Mouse (Mus musculus): ENCODE data around the gene Map3k13. TPM values are rescaled to one million over a fixed set of nuclear protein-coding genes. Genes with fewer than 3 reads are reported as not detected.

Map3k13 gene
- polyA plus RNA-seq, 1 experiment from 2014 or later = 0.50 TPM

- Histone ChIP-seq H3K27me3 (ENCODE audit: control insufficient read depth, insufficient read depth, low read length) (no peaks in the 10 kb centered on the region), H3K4me2 (replicated peaks; ENCODE audit: low read depth) (peak overlapping the region; percentile 38), H3K36me3 (ENCODE audit: control insufficient read depth, insufficient read depth, low read length) (no peaks in the 10 kb centered on the region), H3K4me3 (ENCODE audit: low read depth, low read length) (peak overlapping the region; percentile 18; the same call in 1 of the 2 replicates), H3K9me3 (ENCODE audit: control insufficient read depth, low read length) (no peaks in the 10 kb centered on the region), H3K27ac (replicated peaks) (no peak overlapping the region), H3K4me1 (replicated peaks; ENCODE audit: control insufficient read depth, insufficient read depth) (no peaks in the 10 kb centered on the region), H3K9ac (ENCODE audit: low read length) (no peak overlapping the region)
- WGBS = 52% methylated on average over 11 of the region's 11 CpGs
- DNase-seq (ENCODE audit: low spot score) (no peak), ATAC-seq (ENCODE audit: low FRiP score, low TSS enrichment) (peak; percentile 35)
- TF ChIP-seq CTCF (IDR thresholded peaks at IDR 0.05; ENCODE audit: low read depth) (peak; percentile 91), EP300 (optimal IDR thresholded peaks at IDR 0.05) (no peak)
These were observed 20.9 kb downstream of the Map3k13 start for GRCm38 (mm10) chr16:21814861-21815668.

- no peak overlapping the region for H3K4me2 ChIP-seq (replicated peaks; ENCODE audit: low read depth)
- ATAC-seq (ENCODE audit: low FRiP score, low TSS enrichment) (no peak), DNase-seq (ENCODE audit: low spot score) (no peak)
- no peaks in the 10 kb centered on the region for H3K27me3 ChIP-seq (ENCODE audit: control insufficient read depth, insufficient read depth, low read length)
- 57% methylated on average over 7 of the region's 7 CpGs for WGBS
- no peaks in the 10 kb centered on the region for H3K4me1 ChIP-seq (replicated peaks; ENCODE audit: control insufficient read depth, insufficient read depth)
- H3K9me3 ChIP-seq (ENCODE audit: control insufficient read depth, low read length) = no peaks in the 10 kb centered on the region
- no peaks in the 10 kb centered on the region for H3K36me3 ChIP-seq (ENCODE audit: control insufficient read depth, insufficient read depth, low read length)
- H3K4me3 ChIP-seq (ENCODE audit: low read depth, low read length) = no peak overlapping the region
- no peak overlapping the region for H3K9ac ChIP-seq (ENCODE audit: low read length)
- TF ChIP-seq CTCF (IDR thresholded peaks at IDR 0.05; ENCODE audit: low read depth) (no peak), EP300 (optimal IDR thresholded peaks at IDR 0.05) (no peak)
- no peak overlapping the region for H3K27ac ChIP-seq (replicated peaks)
These were observed 21.5 kb downstream of the Map3k13 start for GRCm38 (mm10) chr16:21815669-21816010.

GRCm38 (mm10) chr16:21818132-21818531, 24.0 kb downstream of the Map3k13 start:
- Histone ChIP-seq H3K36me3 (ENCODE audit: control insufficient read depth, insufficient read depth, low read length) (no peaks in the 10 kb centered on the region), H3K9ac (ENCODE audit: low read length) (no peak overlapping the region), H3K27ac (replicated peaks) (no peak overlapping the region), H3K4me1 (replicated peaks; ENCODE audit: control insufficient read depth, insufficient read depth) (no peaks in the 10 kb centered on the region), H3K9me3 (ENCODE audit: control insufficient read depth, low read length) (no peaks in the 10 kb centered on the region), H3K4me3 (ENCODE audit: low read depth, low read length) (no peak overlapping the region), H3K4me2 (replicated peaks; ENCODE audit: low read depth) (0 out of 2 replicates have a peak overlapping the region, but pooled peaks have one; percentile 4), H3K27me3 (ENCODE audit: control insufficient read depth, insufficient read depth, low read length) (no peaks in the 10 kb centered on the region)
- 26% methylated on average over 9 of the region's 9 CpGs for WGBS
- DNase-seq (ENCODE audit: low spot score) = peak; percentile 83
- no peak for TF ChIP-seq EP300 (optimal IDR thresholded peaks at IDR 0.05)
- no peak for TF ChIP-seq CTCF (IDR thresholded peaks at IDR 0.05; ENCODE audit: low read depth)
- peak; percentile 50; the same call in 1 of the 2 replicates for ATAC-seq (ENCODE audit: low FRiP score, low TSS enrichment)

GRCm38 (mm10) chr16:21818629-21819028, 24.5 kb downstream of the Map3k13 start:
- DNase-seq (ENCODE audit: low spot score) = no peak
- ATAC-seq (ENCODE audit: low FRiP score, low TSS enrichment) = 0 out of 2 replicates have a peak, but pooled peaks have one; percentile 65
- TF ChIP-seq EP300 (optimal IDR thresholded peaks at IDR 0.05) (no peak), CTCF (IDR thresholded peaks at IDR 0.05; ENCODE audit: low read depth) (no peak)
- peak overlapping the region; percentile 14; the same call in 1 of the 2 replicates for H3K4me2 ChIP-seq (replicated peaks; ENCODE audit: low read depth)
- H3K36me3 ChIP-seq (ENCODE audit: control insufficient read depth, insufficient read depth, low read length) = no peaks in the 10 kb centered on the region
- H3K9ac ChIP-seq (ENCODE audit: low read length) = no peak overlapping the region
- H3K9me3 ChIP-seq (ENCODE audit: control insufficient read depth, low read length) = no peaks in the 10 kb centered on the region
- WGBS = 27% methylated on average over 8 of the region's 8 CpGs
- no peaks in the 10 kb centered on the region for H3K27me3 ChIP-seq (ENCODE audit: control insufficient read depth, insufficient read depth, low read length)
- no peak overlapping the region for H3K4me3 ChIP-seq (ENCODE audit: low read depth, low read length)
- no peak overlapping the region for H3K27ac ChIP-seq (replicated peaks)
- H3K4me1 ChIP-seq (replicated peaks; ENCODE audit: control insufficient read depth, insufficient read depth) = no peaks in the 10 kb centered on the region

- no peaks in the 10 kb centered on the region for H3K4me1 ChIP-seq (replicated peaks; ENCODE audit: control insufficient read depth, insufficient read depth)
- 45% methylated on average over 9 of the region's 9 CpGs for WGBS
- no peak overlapping the region for H3K9ac ChIP-seq (ENCODE audit: low read length)
- DNase-seq (ENCODE audit: low spot score) (peak; percentile 67), ATAC-seq (ENCODE audit: low FRiP score, low TSS enrichment) (peak; percentile 86)
- no peaks in the 10 kb centered on the region for H3K27me3 ChIP-seq (ENCODE audit: control insufficient read depth, insufficient read depth, low read length)
- no peaks in the 10 kb centered on the region for H3K9me3 ChIP-seq (ENCODE audit: control insufficient read depth, low read length)
- no peak overlapping the region for H3K4me3 ChIP-seq (ENCODE audit: low read depth, low read length)
- H3K36me3 ChIP-seq (ENCODE audit: control insufficient read depth, insufficient read depth, low read length) = no peaks in the 10 kb centered on the region
- no peak overlapping the region; the same call in 1 of the 2 replicates for H3K27ac ChIP-seq (replicated peaks)
- no peak overlapping the region for H3K4me2 ChIP-seq (replicated peaks; ENCODE audit: low read depth)
- TF ChIP-seq EP300 (optimal IDR thresholded peaks at IDR 0.05) = no peak
- TF ChIP-seq CTCF (IDR thresholded peaks at IDR 0.05; ENCODE audit: low read depth) = peak; percentile 6; the same call in 1 of the 2 replicates
These were observed 31.5 kb downstream of the Map3k13 start for GRCm38 (mm10) chr16:21825612-21826031.

- ATAC-seq (ENCODE audit: low FRiP score, low TSS enrichment) = peak; percentile 1; the same call in 1 of the 2 replicates
- no peak overlapping the region for H3K9ac ChIP-seq (ENCODE audit: low read length)
- DNase-seq (ENCODE audit: low spot score) = no peak
- H3K4me3 ChIP-seq (ENCODE audit: low read depth, low read length) = 0 out of 2 replicates have a peak overlapping the region, but pooled peaks have one; percentile 8
- H3K9me3 ChIP-seq (ENCODE audit: control insufficient read depth, low read length) = no peaks in the 10 kb centered on the region
- H3K4me1 ChIP-seq (replicated peaks; ENCODE audit: control insufficient read depth, insufficient read depth) = no peaks in the 10 kb centered on the region
- 0 out of 2 replicates have a peak overlapping the region, but pooled peaks have one; percentile 59 for H3K27ac ChIP-seq (replicated peaks)
- no peaks in the 10 kb centered on the region for H3K27me3 ChIP-seq (ENCODE audit: control insufficient read depth, insufficient read depth, low read length)
- no peak for TF ChIP-seq CTCF (IDR thresholded peaks at IDR 0.05; ENCODE audit: low read depth)
- no peak for TF ChIP-seq EP300 (optimal IDR thresholded peaks at IDR 0.05)
- H3K4me2 ChIP-seq (replicated peaks; ENCODE audit: low read depth) = peak overlapping the region; percentile 33; the same call in 1 of the 2 replicates
- H3K36me3 ChIP-seq (ENCODE audit: control insufficient read depth, insufficient read depth, low read length) = no peaks in the 10 kb centered on the region
- WGBS = 31% methylated on average over 4 of the region's 4 CpGs
These were observed 33.0 kb downstream of the Map3k13 start for GRCm38 (mm10) chr16:21827153-21827552.
